Mouse (Mus musculus) liver, adult 2 months (tissue): ENCODE data around the gene F830045P16Rik.

Experiments used
- CTCF ChIP-seq: fragments of 200-500 bp; IDR thresholded peaks from 2 replicates; pipeline ENCODE4 v1.5.1; 2011; ENCODE audit warnings: low read depth, low read length, control low read depth
- POLR2A ChIP-seq: fragments of 200-500 bp; IDR thresholded peaks from 2 replicates; pipeline ENCODE4 v1.6.1; 2011; ENCODE audit warnings: low read length, control low read depth; ENCODE audit not compliant: insufficient read depth; ENCODE audit errors: extremely low read depth

DNA sequence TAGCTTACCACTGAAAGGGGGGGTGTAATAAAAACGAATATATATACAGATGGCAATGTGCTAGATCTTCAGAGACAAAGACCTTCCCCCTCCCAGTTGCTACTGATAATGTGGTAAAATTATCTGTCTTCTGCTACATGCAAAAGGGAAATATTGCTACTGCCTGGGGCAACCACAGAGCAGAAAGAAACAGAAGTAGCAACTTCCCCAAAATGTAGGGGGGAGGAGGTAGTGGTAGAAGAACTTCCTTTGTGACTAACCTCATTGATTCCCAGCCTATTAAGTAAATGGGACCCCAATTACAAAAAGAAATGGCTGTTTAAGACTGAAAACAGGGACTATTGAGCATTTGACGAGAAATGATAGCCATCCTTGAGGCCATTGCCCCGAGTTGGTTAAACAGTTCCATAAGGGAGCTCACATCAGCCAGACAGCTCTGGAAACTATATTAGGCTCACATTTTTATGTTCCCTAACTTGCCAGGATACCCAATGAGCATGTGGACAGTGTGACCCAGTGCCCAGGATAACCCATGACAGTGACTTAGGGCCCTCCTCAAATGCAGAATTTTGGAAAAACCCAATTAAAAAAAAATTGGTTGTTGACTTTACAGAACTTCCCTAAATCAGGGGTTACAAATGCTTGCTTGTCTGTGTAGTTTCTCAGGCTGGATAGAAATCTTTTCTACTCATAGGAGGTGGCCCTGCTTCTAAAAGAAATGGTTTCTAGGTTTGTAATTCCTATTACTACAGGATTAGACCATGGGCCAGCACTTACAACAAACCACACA lies 46.7 kb downstream of the F830045P16Rik start:
- no peak for TF ChIP-seq CTCF
- TF ChIP-seq POLR2A, result no peak
